Mouse (Mus musculus) lung, adult 2 months (tissue): Measurements from ENCODE around the gene Nfix.

Source experiments
- CTCF ChIP-seq: fragments of 200-500 bp; IDR thresholded peaks from 2 replicates; pipeline ENCODE4 v1.5.1; 2011; ENCODE audit warnings: mild to moderate bottlenecking, low read length, control low read depth; ENCODE audit not compliant: insufficient read depth
- POLR2A ChIP-seq: fragments of 200-500 bp; IDR thresholded peaks from 2 replicates; pipeline ENCODE4 v1.6.1; 2011; ENCODE audit warnings: low read depth, mild to moderate bottlenecking, control low read depth, low read length, borderline replicate concordance; ENCODE audit errors: extremely low read depth

GRCm38 (mm10) chr8:84745032-84745925, 54.9 kb downstream of the Nfix start:
- TF ChIP-seq CTCF (no peak), POLR2A (no peak)
